Mouse (Mus musculus): ENCODE results near the gene Nbea.
"Not testable (repeated sequence)": the region's sequence is repeated elsewhere in the genome, so short reads cannot be mapped to it uniquely, and the experiment has no call there.

DNA sequence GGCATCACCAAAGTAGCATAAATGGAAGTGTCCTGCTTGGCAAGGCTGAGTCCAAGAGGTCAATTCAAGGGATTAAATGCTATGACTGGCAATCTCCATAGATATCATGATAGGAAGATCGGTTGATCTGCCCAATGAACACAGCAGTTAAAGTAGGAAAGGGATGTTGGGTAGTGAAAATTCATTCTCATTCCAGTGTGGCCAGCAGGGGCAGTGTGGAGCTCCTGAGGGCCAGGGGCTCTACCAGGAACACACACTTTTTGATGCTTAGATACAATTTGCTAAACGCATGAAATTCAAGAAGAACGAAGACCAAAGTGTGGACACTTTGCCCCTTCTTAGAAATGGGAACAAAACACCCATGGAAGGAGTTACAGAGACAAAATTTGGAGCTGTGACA, 561.5 kb downstream of the Nbea start:
- not testable (repeated sequence) for TF ChIP-seq ZC3H11A (IDR thresholded peaks at IDR 0.05; ENCODE audit: borderline replicate concordance, low read depth, low read length); CHD2 (IDR thresholded peaks at IDR 0.05; ENCODE audit: low read depth, low read length)

Measured in ES-E14 (cell line).